Mouse (Mus musculus): ENCODE results near the gene Cttn. TPM values are rescaled to one million over a fixed set of nuclear protein-coding genes. Genes with fewer than 3 reads are reported as not detected.

The Cttn gene
- total and polyA plus RNA-seq, 2 experiments from 2014 or later, result 132 to 164 TPM

GRCm38 (mm10) chr7:144490201-144490873 is 19.5 kb upstream of the Cttn start:
- H3K9me3 ChIP-seq (ENCODE audit: low read length), result no peaks in the 10 kb centered on the region
- WGBS, result 87% methylated on average over 8 of the region's 8 CpGs
- H3K9ac ChIP-seq, result no peak overlapping the region
- H3K4me1 ChIP-seq (ENCODE audit: insufficient read depth), result no peaks in the 10 kb centered on the region
- no peak overlapping the region for H3K27ac ChIP-seq (ENCODE audit: low read depth, low read length)
- no peak overlapping the region for H3K4me3 ChIP-seq (ENCODE audit: low read depth, low read length)
- no peaks in the 10 kb centered on the region for H3K27me3 ChIP-seq (ENCODE audit: insufficient read depth, low read length)
- peaks cover 72% of the 10 kb centered on the region for H3K36me3 ChIP-seq (ENCODE audit: insufficient read depth)
- TF ChIP-seq CTCF (IDR thresholded peaks at IDR 0.05; ENCODE audit: low read depth), result no peak
- ATAC-seq, result no peak
- DNase-seq, result no peak
- no peak overlapping the region for H3K4me2 ChIP-seq (ENCODE audit: low read depth)

- 92% methylated on average over 6 of the region's 6 CpGs for WGBS
- Histone ChIP-seq H3K4me3 (ENCODE audit: low read depth, low read length) (no peak overlapping the region), H3K27me3 (ENCODE audit: insufficient read depth, low read length) (no peaks in the 10 kb centered on the region), H3K4me2 (ENCODE audit: low read depth) (no peak overlapping the region), H3K4me1 (ENCODE audit: insufficient read depth) (no peaks in the 10 kb centered on the region), H3K9me3 (ENCODE audit: low read length) (no peaks in the 10 kb centered on the region), H3K36me3 (ENCODE audit: insufficient read depth) (peaks cover 70% of the 10 kb centered on the region), H3K27ac (ENCODE audit: low read depth, low read length) (no peak overlapping the region), H3K9ac (no peak overlapping the region)
- DNase-seq (no peak), ATAC-seq (no peak)
- no peak for TF ChIP-seq CTCF (IDR thresholded peaks at IDR 0.05; ENCODE audit: low read depth)
Measured at GRCm38 (mm10) chr7:144489067-144489774, 18.4 kb upstream of the Cttn start.

- Histone ChIP-seq H3K27ac (ENCODE audit: low read depth, low read length) (no peak overlapping the region), H3K4me1 (ENCODE audit: insufficient read depth) (no peaks in the 10 kb centered on the region), H3K27me3 (ENCODE audit: insufficient read depth, low read length) (no peaks in the 10 kb centered on the region), H3K9me3 (ENCODE audit: low read length) (no peaks in the 10 kb centered on the region), H3K4me2 (ENCODE audit: low read depth) (no peak overlapping the region), H3K9ac (no peak overlapping the region), H3K4me3 (ENCODE audit: low read depth, low read length) (no peak overlapping the region), H3K36me3 (ENCODE audit: insufficient read depth) (peaks cover 73% of the 10 kb centered on the region)
- no peak for DNase-seq
- no peak for ATAC-seq
- TF ChIP-seq CTCF (IDR thresholded peaks at IDR 0.05; ENCODE audit: low read depth), result no peak
Measured at GRCm38 (mm10) chr7:144480314-144480713, 9.5 kb upstream of the Cttn start.

- Histone ChIP-seq H3K9ac (no peak overlapping the region), H3K27me3 (ENCODE audit: insufficient read depth, low read length) (no peaks in the 10 kb centered on the region), H3K4me3 (ENCODE audit: low read depth, low read length) (no peak overlapping the region), H3K9me3 (ENCODE audit: low read length) (no peaks in the 10 kb centered on the region), H3K27ac (ENCODE audit: low read depth, low read length) (no peak overlapping the region), H3K36me3 (ENCODE audit: insufficient read depth) (peaks cover 68% of the 10 kb centered on the region), H3K4me1 (ENCODE audit: insufficient read depth) (no peaks in the 10 kb centered on the region), H3K4me2 (ENCODE audit: low read depth) (no peak overlapping the region)
- DNase-seq (no peak), ATAC-seq (no peak)
- WGBS, result 97% methylated on average over 1 of the region's 1 CpGs
- no peak for TF ChIP-seq CTCF (IDR thresholded peaks at IDR 0.05; ENCODE audit: low read depth)
Measured at GRCm38 (mm10) chr7:144479569-144479968, 8.8 kb upstream of the Cttn start.

GRCm38 (mm10) chr7:144475741-144476140 is 4.9 kb upstream of the Cttn start:
- no peak overlapping the region for H3K27ac ChIP-seq (ENCODE audit: low read depth, low read length)
- no peak overlapping the region for H3K9ac ChIP-seq
- no peak overlapping the region for H3K4me2 ChIP-seq (ENCODE audit: low read depth)
- peaks cover 35% of the 10 kb centered on the region for H3K36me3 ChIP-seq (ENCODE audit: insufficient read depth)
- no peak for DNase-seq
- no peaks in the 10 kb centered on the region for H3K4me1 ChIP-seq (ENCODE audit: insufficient read depth)
- H3K27me3 ChIP-seq (ENCODE audit: insufficient read depth, low read length), result no peaks in the 10 kb centered on the region
- H3K9me3 ChIP-seq (ENCODE audit: low read length), result no peaks in the 10 kb centered on the region
- H3K4me3 ChIP-seq (ENCODE audit: low read depth, low read length), result no peak overlapping the region
- WGBS, result 91% methylated on average over 3 of the region's 3 CpGs
- no peak for TF ChIP-seq CTCF (IDR thresholded peaks at IDR 0.05; ENCODE audit: low read depth)
- ATAC-seq, result no peak

- no peak for ATAC-seq
- H3K36me3 ChIP-seq (ENCODE audit: insufficient read depth), result peaks cover 20% of the 10 kb centered on the region
- 79% methylated on average over 4 of the region's 4 CpGs for WGBS
- DNase-seq, result no peak
- no peak overlapping the region for H3K27ac ChIP-seq (ENCODE audit: low read depth, low read length)
- TF ChIP-seq CTCF (IDR thresholded peaks at IDR 0.05; ENCODE audit: low read depth), result no peak
- no peak overlapping the region for H3K9ac ChIP-seq
- H3K9me3 ChIP-seq (ENCODE audit: low read length), result no peaks in the 10 kb centered on the region
- H3K4me1 ChIP-seq (ENCODE audit: insufficient read depth), result 0 out of 2 replicates have a peak, but pooled peaks cover 7% of the 10 kb centered on the region
- no peaks in the 10 kb centered on the region for H3K27me3 ChIP-seq (ENCODE audit: insufficient read depth, low read length)
- no peak overlapping the region for H3K4me2 ChIP-seq (ENCODE audit: low read depth)
- no peak overlapping the region for H3K4me3 ChIP-seq (ENCODE audit: low read depth, low read length)
Measured at GRCm38 (mm10) chr7:144473486-144473885, 2.7 kb upstream of the Cttn start.

- Histone ChIP-seq H3K27me3 (ENCODE audit: insufficient read depth, low read length) (no peaks in the 10 kb centered on the region), H3K4me3 (ENCODE audit: low read depth, low read length) (peak overlapping the region; percentile 84), H3K4me2 (ENCODE audit: low read depth) (peak overlapping the region; percentile 85), H3K36me3 (ENCODE audit: insufficient read depth) (peaks cover 8% of the 10 kb centered on the region), H3K9ac (peak overlapping the region; percentile 92), H3K4me1 (ENCODE audit: insufficient read depth) (0 out of 2 replicates have a peak, but pooled peaks cover 7% of the 10 kb centered on the region), H3K9me3 (ENCODE audit: low read length) (no peaks in the 10 kb centered on the region), H3K27ac (ENCODE audit: low read depth, low read length) (peak overlapping the region; percentile 81)
- WGBS, result 79% methylated on average over 2 of the region's 2 CpGs
- DNase-seq (no peak), ATAC-seq (no peak)
- no peak for TF ChIP-seq CTCF (IDR thresholded peaks at IDR 0.05; ENCODE audit: low read depth)
Measured at GRCm38 (mm10) chr7:144471103-144471502, 294 bp upstream of the Cttn start.

Measured in forebrain, postnatal 0 days (tissue).